Mouse (Mus musculus): ENCODE data around the gene Kcng1. TPM values are rescaled to one million over a fixed set of nuclear protein-coding genes. Genes with fewer than 3 reads are reported as not detected.
A peak's percentile ranks its signal among the peaks of the same experiment; 100 is the strongest.

Kcng1 gene
- polyA plus RNA-seq, 1 experiment from 2014 or later, result 0.35 TPM

GRCm38 (mm10) chr2:168231471-168231829 is 50.1 kb downstream of the Kcng1 start:
- Histone ChIP-seq H3K4me3 (peak overlapping the region; percentile 66), H3K4me2 (peak overlapping the region; percentile 96), H3K9me3 (no peaks in the 10 kb centered on the region), H3K4me1 (peaks cover 27% of the 10 kb centered on the region), H3K27ac (no peak overlapping the region), H3K36me3 (peaks cover 15% of the 10 kb centered on the region), H3K27me3 (no peaks in the 10 kb centered on the region), H3K9ac (peak overlapping the region; percentile 80)
- ATAC-seq (ENCODE audit: borderline replicate concordance, extremely low read depth, low FRiP score, low TSS enrichment), result no peak
- WGBS, result 50% methylated on average over 30 of the region's 33 CpGs

- Histone ChIP-seq H3K9me3 (no peaks in the 10 kb centered on the region), H3K36me3 (peaks cover 20% of the 10 kb centered on the region), H3K4me2 (peak overlapping the region; percentile 96), H3K4me3 (peak overlapping the region; percentile 66), H3K9ac (peak overlapping the region; percentile 80), H3K27ac (peak overlapping the region; percentile 88), H3K4me1 (peaks cover 27% of the 10 kb centered on the region), H3K27me3 (no peaks in the 10 kb centered on the region)
- peak; percentile 36; the same call in 1 of the 2 replicates for ATAC-seq (ENCODE audit: borderline replicate concordance, extremely low read depth, low FRiP score, low TSS enrichment)
- 2% methylated on average over 90 of the region's 105 CpGs for WGBS
Observed at GRCm38 (mm10) chr2:168230773-168231470, 50.6 kb downstream of the Kcng1 start.

GRCm38 (mm10) chr2:168230026-168230728 is 51.4 kb downstream of the Kcng1 start, which contains the start of the genes Gm20716, Dpm1 and Mocs3:
Gene Gm20716, minus strand, starts transcription at chr2:168230364.
Gene Dpm1, minus strand, starts transcription at chr2:168230591.
Gene Mocs3, plus strand, starts transcription at chr2:168230622.
- peak; percentile 84 for ATAC-seq (ENCODE audit: borderline replicate concordance, extremely low read depth, low FRiP score, low TSS enrichment)
- Histone ChIP-seq H3K9ac (peak within 1 kb of the TSS; percentile 80), H3K4me2 (peak within 1 kb of the TSS; percentile 96), H3K9me3 (no peaks in the 10 kb centered on the region), H3K4me3 (peak within 1 kb of the TSS; percentile 66), H3K27ac (peak within 1 kb of the TSS; percentile 88), H3K4me1 (peaks cover 27% of the 10 kb centered on the region), H3K36me3 (peaks cover 28% of the 10 kb centered on the region), H3K27me3 (no peaks in the 10 kb centered on the region)
- WGBS, result under 1% methylated on average over 73 of the region's 73 CpGs

GRCm38 (mm10) chr2:168229116-168230025 is 52.2 kb downstream of the Kcng1 start:
- 0 out of 2 replicates have a peak, but pooled peaks have one; percentile 15 for ATAC-seq (ENCODE audit: borderline replicate concordance, extremely low read depth, low FRiP score, low TSS enrichment)
- Histone ChIP-seq H3K4me2 (peak overlapping the region; percentile 96), H3K27me3 (no peaks in the 10 kb centered on the region), H3K4me1 (peaks cover 27% of the 10 kb centered on the region), H3K36me3 (peaks cover 34% of the 10 kb centered on the region), H3K9ac (peak overlapping the region; percentile 80), H3K27ac (peak overlapping the region; percentile 88), H3K9me3 (no peaks in the 10 kb centered on the region), H3K4me3 (peak overlapping the region; percentile 66)
- 16% methylated on average over 41 of the region's 41 CpGs for WGBS

- H3K4me1 ChIP-seq, result peaks cover 2% of the 10 kb centered on the region
- no peak overlapping the region for H3K4me3 ChIP-seq
- H3K27me3 ChIP-seq, result no peaks in the 10 kb centered on the region
- H3K4me2 ChIP-seq, result no peak overlapping the region
- no peaks in the 10 kb centered on the region for H3K9me3 ChIP-seq
- no peak for ATAC-seq (ENCODE audit: borderline replicate concordance, extremely low read depth, low FRiP score, low TSS enrichment)
- 86% methylated on average over 6 of the region's 6 CpGs for WGBS
- peaks cover 74% of the 10 kb centered on the region for H3K36me3 ChIP-seq
- H3K27ac ChIP-seq, result no peak overlapping the region
- H3K9ac ChIP-seq, result no peak overlapping the region
Observed at GRCm38 (mm10) chr2:168223326-168223725, 58.2 kb downstream of the Kcng1 start.

- Histone ChIP-seq H3K4me1 (no peaks in the 10 kb centered on the region), H3K9ac (no peak overlapping the region), H3K4me2 (no peak overlapping the region), H3K27ac (no peak overlapping the region), H3K4me3 (no peak overlapping the region), H3K36me3 (peaks cover 80% of the 10 kb centered on the region), H3K27me3 (no peaks in the 10 kb centered on the region), H3K9me3 (no peaks in the 10 kb centered on the region)
- no peak for ATAC-seq (ENCODE audit: borderline replicate concordance, extremely low read depth, low FRiP score, low TSS enrichment)
- WGBS, result 47% methylated on average over 5 of the region's 5 CpGs
Observed at GRCm38 (mm10) chr2:168213788-168214397, 67.6 kb downstream of the Kcng1 start.

Other genes starting within 250 kb of the Kcng1 start
- gene Pard6b, start 200.7 kb downstream of the Kcng1 start, polyA plus RNA-seq (2015; fragmentation: Nextera tagmentation; extraction: Ambion mirVana), result 10.8 and 12.8 TPM in 2 replicates
- 9.3 and 10.0 TPM in 2 replicates for gene Adnp, start 74.6 kb downstream of the Kcng1 start, polyA plus RNA-seq (2015; fragmentation: Nextera tagmentation; extraction: Ambion mirVana)
- 16.7 and 19.5 TPM in 2 replicates for gene Gm20716, start 51.4 kb downstream of the Kcng1 start, polyA plus RNA-seq (2015; fragmentation: Nextera tagmentation; extraction: Ambion mirVana)
- 91.7 and 91.9 TPM in 2 replicates for gene Dpm1, start 51.1 kb downstream of the Kcng1 start, polyA plus RNA-seq (2015; fragmentation: Nextera tagmentation; extraction: Ambion mirVana)
- 6.8 and 7.8 TPM in 2 replicates for gene Mocs3, start 51.1 kb downstream of the Kcng1 start, polyA plus RNA-seq (2015; fragmentation: Nextera tagmentation; extraction: Ambion mirVana)